Mouse (Mus musculus) stomach, postnatal 0 days (tissue): ENCODE measurements around the gene Lrrc46. TPM values are rescaled to one million over a fixed set of nuclear protein-coding genes. Genes with fewer than 3 reads are reported as not detected.

ENCODE experiments used
- ATAC-seq: fragments of 200-750 bp; cut with Nextera tagmentation; 2 replicates; pipeline ENCODE4 v1.8.0; 2017; ENCODE audit not compliant: low FRiP score, low TSS enrichment
- DNase-seq: peaks from one replicate; pipeline ENCODE4 v3.0.0-alpha.2; 2016; ENCODE audit warnings: low spot score
- H3K27ac ChIP-seq: fragments of 300-500 bp; sonication (generic); replicated peaks from 2 replicates; pipeline ENCODE4 v1.5.1; 2014; ENCODE audit warnings: mild to moderate bottlenecking, control low read depth
- H3K27me3 ChIP-seq: fragments of 300-500 bp; sonication (generic); 2 replicates; pipeline ENCODE4 v1.6.1; 2014; ENCODE audit warnings: low read length; ENCODE audit not compliant: control insufficient read depth, insufficient read depth
- H3K36me3 ChIP-seq: fragments of 300-500 bp; sonication (generic); 2 replicates; pipeline ENCODE4 v1.6.1; 2014; ENCODE audit warnings: low read length, mixed read lengths; ENCODE audit not compliant: control insufficient read depth, insufficient read depth
- H3K4me1 ChIP-seq: fragments of 300-500 bp; sonication (generic); replicated peaks from 2 replicates; pipeline ENCODE4 v1.6.1; 2014; ENCODE audit warnings: antibody characterized with exemption; ENCODE audit not compliant: control insufficient read depth, insufficient read depth
- H3K4me2 ChIP-seq: fragments of 300-500 bp; sonication (generic); replicated peaks from 2 replicates; pipeline ENCODE4 v1.6.1; 2014; ENCODE audit warnings: low read depth, mild to moderate bottlenecking, control low read depth, moderate library complexity
- H3K4me3 ChIP-seq: fragments of 300-500 bp; sonication (generic); 2 replicates; pipeline ENCODE4 v1.5.1; 2014; ENCODE audit warnings: low read depth, low read length, control low read depth
- H3K9ac ChIP-seq: fragments of 300-500 bp; sonication (generic); 2 replicates; pipeline ENCODE4 v1.6.1; 2014; ENCODE audit warnings: mild to moderate bottlenecking, low read length, control low read depth, mixed read lengths
- H3K9me3 ChIP-seq: fragments of 300-500 bp; sonication (generic); 2 replicates; pipeline ENCODE4 v1.6.1; 2016; ENCODE audit warnings: low read length; ENCODE audit not compliant: control insufficient read depth
- CTCF ChIP-seq: IDR thresholded peaks from 2 replicates; pipeline ENCODE4 v1.5.1; 2016; ENCODE audit warnings: antibody characterized with exemption, low read depth, mild to moderate bottlenecking, moderate library complexity
- EP300 ChIP-seq: optimal IDR thresholded peaks from 2 replicates; pipeline ENCODE3; 2016; ENCODE audit warnings: antibody characterized with exemption
- WGBS: fragments of 180-500 bp; shearing (Covaris S2); extraction: QIAGEN DNeasy Blood & Tissue Kit; methylation state at CpG from one replicate; pipeline ENCODE4 v1.1.7; 2014; 5-methylcytosine and 5-hydroxymethylcytosine counted together
- polyA plus RNA-seq: library from polyadenylated mRNA; unstranded; fragments of >200 nt; fragmentation: Nextera tagmentation; extraction: Ambion mirVana; gene quantifications from 2 replicates; pipeline ENCODE4 v1.2.1, GENCODE M21; 2015

The Lrrc46 gene
- polyA plus RNA-seq, 1 experiment from 2014 or later: 0.36 TPM

DNA sequence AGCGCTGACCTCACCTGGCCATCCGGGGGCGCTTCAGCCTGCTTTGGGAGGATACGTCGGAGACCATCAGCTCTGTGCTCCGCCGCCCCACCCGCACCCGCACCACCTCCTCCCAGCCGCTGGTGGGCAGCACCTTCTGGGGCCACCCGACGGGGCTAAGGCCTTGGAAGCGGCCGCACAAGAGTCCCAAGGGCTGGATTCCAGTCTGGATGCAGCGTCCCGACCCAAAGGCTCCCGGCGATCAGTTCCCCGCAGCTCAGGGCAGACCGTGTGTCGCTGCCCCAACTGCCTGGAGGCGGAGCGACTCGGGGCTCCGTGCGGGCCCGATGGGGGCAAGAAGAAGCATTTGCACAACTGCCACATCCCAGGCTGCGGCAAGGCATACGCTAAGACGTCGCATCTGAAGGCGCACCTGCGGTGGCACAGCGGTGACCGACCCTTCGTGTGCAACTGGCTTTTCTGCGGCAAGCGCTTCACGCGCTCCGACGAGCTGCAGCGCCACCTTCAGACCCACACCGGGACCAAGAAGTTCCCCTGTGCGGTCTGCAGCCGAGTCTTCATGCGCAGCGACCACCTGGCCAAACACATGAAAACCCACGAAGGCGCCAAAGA, 19.2 kb downstream of the Lrrc46 start:
- H3K4me1 ChIP-seq: 0 out of 2 replicates have a peak, but pooled peaks cover 8% of the 10 kb centered on the region
- peak overlapping the region; percentile 58 for H3K4me3 ChIP-seq
- no peaks in the 10 kb centered on the region for H3K36me3 ChIP-seq
- 0 out of 2 replicates have a peak overlapping the region, but pooled peaks have one; percentile 40 for H3K27ac ChIP-seq
- DNase-seq (peak; percentile 83), ATAC-seq (peak; percentile 77)
- peaks cover 2% of the 10 kb centered on the region; the same call in 1 of the 2 replicates for H3K27me3 ChIP-seq
- under 1% methylated on average over 48 of the region's 50 CpGs for WGBS
- TF ChIP-seq CTCF (peak; percentile 76), EP300 (no peak)
- peak overlapping the region; percentile 98 for H3K4me2 ChIP-seq
- H3K9ac ChIP-seq: peak overlapping the region; percentile 74
- H3K9me3 ChIP-seq: no peaks in the 10 kb centered on the region

DNA sequence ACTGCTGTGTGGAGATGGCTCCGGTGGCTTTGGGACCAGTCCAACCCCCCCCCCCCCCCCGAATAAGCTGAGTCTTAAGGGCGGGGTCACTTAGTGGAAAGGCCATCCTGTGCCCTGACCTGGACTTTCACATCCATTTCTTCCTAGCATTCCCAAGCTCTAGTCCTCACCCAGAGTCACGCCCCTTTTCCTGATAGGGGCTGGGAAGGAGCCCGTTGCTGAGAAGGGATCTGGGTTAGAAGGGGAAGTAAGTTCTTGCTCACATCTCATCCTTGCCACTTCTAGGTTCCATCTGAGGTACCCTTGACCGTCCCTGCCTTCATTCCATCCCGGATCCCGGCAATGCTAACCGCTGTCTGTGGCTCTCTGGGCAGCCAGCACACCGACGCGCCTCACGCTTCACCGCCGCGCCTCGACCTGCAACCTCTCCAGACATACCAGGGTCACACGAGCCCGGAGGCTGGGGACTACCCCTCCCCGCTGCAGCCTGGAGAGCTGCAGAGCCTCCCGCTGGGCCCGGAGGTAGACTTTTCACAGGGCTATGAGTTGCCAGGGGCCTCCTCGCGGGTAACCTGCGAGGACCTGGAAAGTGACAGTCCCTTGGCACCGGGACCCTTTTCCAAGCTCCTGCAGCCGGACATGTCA, 20.0 kb downstream of the Lrrc46 start:
- H3K9ac ChIP-seq: no peak overlapping the region
- no peak for DNase-seq
- peaks cover 4% of the 10 kb centered on the region; the same call in 1 of the 2 replicates for H3K27me3 ChIP-seq
- no peak for TF ChIP-seq CTCF
- no peak for TF ChIP-seq EP300
- 0 out of 2 replicates have a peak overlapping the region, but pooled peaks have one; percentile 25 for H3K27ac ChIP-seq
- H3K4me1 ChIP-seq: 0 out of 2 replicates have a peak, but pooled peaks cover 8% of the 10 kb centered on the region
- no peaks in the 10 kb centered on the region for H3K36me3 ChIP-seq
- H3K4me3 ChIP-seq: peak overlapping the region; percentile 58
- peak; percentile 21; the same call in 1 of the 2 replicates for ATAC-seq
- no peaks in the 10 kb centered on the region for H3K9me3 ChIP-seq
- peak overlapping the region; percentile 98 for H3K4me2 ChIP-seq
- whole genome bisulfite sequencing: 7% methylated on average over 26 of the region's 27 CpGs

DNA sequence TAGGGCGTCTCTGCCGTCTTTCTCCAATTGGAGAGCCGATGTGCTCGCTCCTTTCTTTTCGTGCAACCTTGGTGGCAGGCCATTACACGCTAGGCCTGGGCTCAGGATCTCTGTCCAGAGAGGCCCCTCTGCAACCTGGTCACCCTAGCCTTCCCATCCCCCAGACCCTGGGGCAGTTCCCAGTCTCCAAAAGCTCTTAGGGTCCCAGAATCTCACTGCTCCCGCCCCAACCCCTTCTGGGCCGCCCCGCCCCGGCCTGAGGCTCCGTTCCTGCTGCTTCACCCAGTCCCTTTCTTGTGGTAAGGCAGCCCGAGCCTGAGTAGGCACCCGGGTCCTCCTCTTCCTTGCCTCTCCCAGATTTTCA, 21.9 kb downstream of the Lrrc46 start:
- Histone ChIP-seq H3K4me1 (0 out of 2 replicates have a peak, but pooled peaks cover 2% of the 10 kb centered on the region), H3K27me3 (peaks cover 5% of the 10 kb centered on the region; the same call in 1 of the 2 replicates), H3K4me2 (peak overlapping the region; percentile 57), H3K36me3 (no peaks in the 10 kb centered on the region), H3K27ac (peak overlapping the region; percentile 63), H3K9ac (peak overlapping the region; percentile 18), H3K9me3 (no peaks in the 10 kb centered on the region), H3K4me3 (peak overlapping the region; percentile 45)
- DNase-seq: peak; percentile 23
- ATAC-seq: no peak; the same call in 1 of the 2 replicates
- 15% methylated on average over 13 of the region's 13 CpGs for WGBS
- TF ChIP-seq CTCF: no peak
- TF ChIP-seq EP300: no peak

DNA sequence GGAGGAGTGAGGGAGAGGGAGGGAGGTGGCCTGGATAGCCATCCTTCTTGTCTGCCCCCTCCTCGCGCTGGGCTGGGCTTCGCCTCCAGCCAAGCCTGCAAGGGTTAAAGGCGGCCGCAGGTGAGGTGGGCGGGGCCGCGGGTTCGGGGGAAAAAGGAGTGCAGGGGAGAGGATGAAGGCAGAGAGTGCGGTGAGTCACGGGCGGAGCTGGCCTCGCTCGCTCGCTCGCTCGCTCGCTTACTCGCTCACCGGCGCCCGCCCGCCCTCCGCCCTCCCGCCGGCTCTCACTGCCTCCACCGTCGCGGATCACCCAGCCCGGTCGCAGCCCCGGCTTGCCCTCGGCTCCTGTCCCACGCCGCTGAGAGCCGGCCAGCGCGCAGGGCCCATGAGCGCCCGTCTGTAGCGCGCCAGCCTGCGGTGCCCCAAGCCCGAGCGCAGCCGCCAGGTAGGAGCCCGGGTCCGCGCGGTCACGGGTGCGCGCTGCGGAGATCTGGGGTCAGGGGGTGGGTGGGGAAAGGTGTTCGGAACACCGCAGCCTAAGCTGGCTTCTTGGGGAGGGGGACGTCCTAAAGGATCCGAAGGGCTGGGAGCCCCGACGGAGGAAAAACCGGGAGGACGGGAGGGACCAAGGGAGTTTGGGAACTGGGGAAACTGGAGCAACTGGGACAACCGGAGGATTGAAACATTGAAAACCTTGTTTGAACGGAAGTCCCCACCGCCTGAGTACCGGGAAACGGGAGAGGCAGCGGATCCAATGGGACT, 22.4 kb downstream of the Lrrc46 start:
- peak overlapping the region; percentile 45 for H3K4me3 ChIP-seq
- TF ChIP-seq EP300 (no peak), CTCF (no peak)
- H3K4me2 ChIP-seq: peak overlapping the region; percentile 57
- ATAC-seq (peak; percentile 15; the same call in 1 of the 2 replicates), DNase-seq (peak; percentile 54)
- H3K9me3 ChIP-seq: no peaks in the 10 kb centered on the region
- under 1% methylated on average over 54 of the region's 68 CpGs for WGBS
- 0 out of 2 replicates have a peak, but pooled peaks cover 2% of the 10 kb centered on the region for H3K4me1 ChIP-seq
- peak overlapping the region; percentile 86 for H3K27ac ChIP-seq
- peak overlapping the region; percentile 61 for H3K9ac ChIP-seq
- H3K36me3 ChIP-seq: no peaks in the 10 kb centered on the region
- H3K27me3 ChIP-seq: peaks cover 5% of the 10 kb centered on the region; the same call in 1 of the 2 replicates

- no peak for TF ChIP-seq EP300
- TF ChIP-seq CTCF: no peak
Measured at GRCm38 (mm10) chr11:97017696-97018582, 23.3 kb downstream of the Lrrc46 start.

More at GRCm38 (mm10) chr11:97017696-97018582, 23.3 kb downstream of the Lrrc46 start:
- no peak overlapping the region; the same call in 1 of the 2 replicates for H3K27ac ChIP-seq
- H3K4me2 ChIP-seq: peak overlapping the region; percentile 57
- DNase-seq (no peak), ATAC-seq (no peak)
- H3K36me3 ChIP-seq: no peaks in the 10 kb centered on the region
- H3K9ac ChIP-seq: peak overlapping the region; percentile 61; the same call in 1 of the 2 replicates
- peaks cover 2% of the 10 kb centered on the region; the same call in 1 of the 2 replicates for H3K4me1 ChIP-seq
- no peaks in the 10 kb centered on the region for H3K9me3 ChIP-seq
- H3K27me3 ChIP-seq: peaks cover 5% of the 10 kb centered on the region; the same call in 1 of the 2 replicates
- H3K4me3 ChIP-seq: peak overlapping the region; percentile 45
- WGBS: 3% methylated on average over 36 of the region's 36 CpGs
